Mouse (Mus musculus): ENCODE data around the gene Rsrc1. TPM values are rescaled to one million over a fixed set of nuclear protein-coding genes. Genes with fewer than 3 reads are reported as not detected.

Gene Rsrc1
- polyA plus RNA-seq, 1 experiment from 2014 or later, result 59.6 TPM

GRCm38 (mm10) chr3:67343004-67343662 lies 361.9 kb downstream of the Rsrc1 start:
- Histone ChIP-seq H3K9me3 (ENCODE audit: control insufficient read depth, low read length) (no peaks in the 10 kb centered on the region), H3K36me3 (ENCODE audit: control insufficient read depth, insufficient read depth, low read length) (no peaks in the 10 kb centered on the region), H3K4me3 (ENCODE audit: low read depth, low read length) (no peak overlapping the region), H3K27ac (ENCODE audit: low read depth, low read length) (no peak overlapping the region; the same call in 1 of the 2 replicates), H3K9ac (ENCODE audit: low read length) (no peak overlapping the region), H3K4me1 (ENCODE audit: control insufficient read depth, insufficient read depth, low read length) (no peaks in the 10 kb centered on the region; the same call in 1 of the 2 replicates), H3K27me3 (ENCODE audit: control insufficient read depth, insufficient read depth, low read length) (no peaks in the 10 kb centered on the region), H3K4me2 (no peak overlapping the region)
- DNase-seq (ENCODE audit: low spot score, missing footprints), result peak; percentile 85
- WGBS, result 64% methylated on average over 5 of the region's 5 CpGs
- ATAC-seq (ENCODE audit: low FRiP score), result no peak

- ATAC-seq (ENCODE audit: low FRiP score), result peak; percentile 63
- Histone ChIP-seq H3K4me1 (ENCODE audit: control insufficient read depth, insufficient read depth, low read length) (no peaks in the 10 kb centered on the region; the same call in 1 of the 2 replicates), H3K4me3 (ENCODE audit: low read depth, low read length) (no peak overlapping the region), H3K9me3 (ENCODE audit: control insufficient read depth, low read length) (no peaks in the 10 kb centered on the region), H3K27me3 (ENCODE audit: control insufficient read depth, insufficient read depth, low read length) (no peaks in the 10 kb centered on the region), H3K4me2 (no peak overlapping the region), H3K36me3 (ENCODE audit: control insufficient read depth, insufficient read depth, low read length) (no peaks in the 10 kb centered on the region), H3K27ac (ENCODE audit: low read depth, low read length) (no peak overlapping the region), H3K9ac (ENCODE audit: low read length) (no peak overlapping the region)
- WGBS, result 5% methylated on average over 2 of the region's 2 CpGs
- DNase-seq (ENCODE audit: low spot score, missing footprints), result peak; percentile 90
Measured at GRCm38 (mm10) chr3:67344599-67344998, 363.4 kb downstream of the Rsrc1 start.

- WGBS, result 74% methylated on average over 2 of the region's 2 CpGs
- Histone ChIP-seq H3K4me2 (no peak overlapping the region), H3K4me1 (ENCODE audit: control insufficient read depth, insufficient read depth, low read length) (peaks cover 2% of the 10 kb centered on the region), H3K27me3 (ENCODE audit: control insufficient read depth, insufficient read depth, low read length) (no peaks in the 10 kb centered on the region), H3K36me3 (ENCODE audit: control insufficient read depth, insufficient read depth, low read length) (no peaks in the 10 kb centered on the region), H3K4me3 (ENCODE audit: low read depth, low read length) (no peak overlapping the region), H3K9ac (ENCODE audit: low read length) (no peak overlapping the region), H3K27ac (ENCODE audit: low read depth, low read length) (no peak overlapping the region), H3K9me3 (ENCODE audit: control insufficient read depth, low read length) (no peaks in the 10 kb centered on the region)
- DNase-seq (ENCODE audit: low spot score, missing footprints) (no peak), ATAC-seq (ENCODE audit: low FRiP score) (no peak)
Measured at GRCm38 (mm10) chr3:67346674-67347073, 365.5 kb downstream of the Rsrc1 start.

DNA sequence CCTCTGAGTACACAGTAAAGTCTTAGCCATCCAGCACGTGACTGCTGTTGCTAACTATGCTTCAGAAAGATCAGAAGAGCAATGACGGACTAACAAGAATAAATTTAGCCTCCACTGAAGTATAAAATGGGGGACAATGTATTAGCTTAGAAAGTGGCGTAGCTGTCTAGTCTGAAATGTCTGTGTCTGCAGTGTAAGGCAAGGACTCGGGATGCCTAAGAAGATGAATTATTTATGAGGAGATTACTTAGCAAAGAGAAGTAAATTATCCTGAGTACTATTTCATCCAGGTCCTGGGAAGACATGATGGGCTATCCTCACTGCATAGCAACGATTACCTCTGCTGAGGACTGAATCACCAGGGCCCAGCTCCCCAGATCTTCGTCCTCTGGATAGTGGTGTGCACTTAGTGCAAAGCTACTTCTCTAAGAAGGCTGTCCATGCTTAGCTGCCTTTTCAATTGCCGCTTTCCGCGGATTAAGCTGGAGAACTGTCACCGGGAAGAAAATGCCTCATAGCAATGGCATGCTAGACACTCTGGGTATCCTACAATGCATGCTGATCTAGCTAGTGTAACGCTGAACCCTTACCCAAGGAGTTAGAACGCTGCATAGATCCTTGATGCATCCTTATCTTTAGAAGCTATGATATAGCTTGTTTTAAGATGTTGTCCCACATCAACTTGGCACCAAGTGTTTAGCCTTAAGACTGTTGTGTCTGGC lies 370.4 kb downstream of the Rsrc1 start:
- peak; percentile 89 for DNase-seq (ENCODE audit: low spot score, missing footprints)
- Histone ChIP-seq H3K9ac (ENCODE audit: low read length) (no peak overlapping the region), H3K4me3 (ENCODE audit: low read depth, low read length) (no peak overlapping the region), H3K4me1 (ENCODE audit: control insufficient read depth, insufficient read depth, low read length) (peaks cover 4% of the 10 kb centered on the region), H3K9me3 (ENCODE audit: control insufficient read depth, low read length) (no peaks in the 10 kb centered on the region), H3K36me3 (ENCODE audit: control insufficient read depth, insufficient read depth, low read length) (no peaks in the 10 kb centered on the region), H3K27me3 (ENCODE audit: control insufficient read depth, insufficient read depth, low read length) (no peaks in the 10 kb centered on the region), H3K27ac (ENCODE audit: low read depth, low read length) (no peak overlapping the region), H3K4me2 (no peak overlapping the region)
- ATAC-seq (ENCODE audit: low FRiP score), result peak; percentile 70
- WGBS, result 41% methylated on average over 12 of the region's 12 CpGs

DNA sequence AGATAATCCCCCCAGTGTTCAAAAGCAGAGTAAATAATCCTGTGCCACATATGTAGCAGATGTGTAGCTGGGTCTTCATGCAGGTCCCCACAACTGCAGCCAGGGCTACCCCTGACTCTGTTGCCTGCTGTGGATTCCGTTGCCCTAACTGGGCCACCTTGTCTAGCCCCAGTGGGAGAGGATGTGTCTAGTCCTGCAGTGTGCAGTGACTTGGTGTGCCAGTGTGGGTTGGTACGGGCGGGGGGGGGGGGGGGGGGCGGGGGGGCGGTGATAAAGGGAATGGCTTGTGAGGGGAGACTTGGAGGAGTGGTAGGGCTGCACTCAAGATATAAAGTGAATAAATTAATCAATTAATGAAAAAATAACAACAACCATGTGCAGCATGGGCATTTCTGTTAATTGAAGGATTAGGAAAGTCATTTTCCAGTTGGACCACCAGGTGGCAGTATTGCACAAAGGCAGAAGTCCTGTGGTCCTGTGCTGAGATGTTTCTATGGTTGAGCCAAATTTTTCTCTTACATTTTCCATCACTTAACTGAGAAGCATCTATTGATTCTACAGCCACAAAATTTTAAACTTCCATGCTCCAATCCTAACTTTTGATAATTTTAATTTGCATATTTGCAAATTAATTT lies 371.1 kb downstream of the Rsrc1 start:
- no peak overlapping the region for H3K4me3 ChIP-seq (ENCODE audit: low read depth, low read length)
- no peaks in the 10 kb centered on the region for H3K9me3 ChIP-seq (ENCODE audit: control insufficient read depth, low read length)
- H3K9ac ChIP-seq (ENCODE audit: low read length), result no peak overlapping the region
- WGBS, result 23% methylated on average over 5 of the region's 5 CpGs
- DNase-seq (ENCODE audit: low spot score, missing footprints), result peak; percentile 90
- no peaks in the 10 kb centered on the region for H3K36me3 ChIP-seq (ENCODE audit: control insufficient read depth, insufficient read depth, low read length)
- peaks cover 4% of the 10 kb centered on the region for H3K4me1 ChIP-seq (ENCODE audit: control insufficient read depth, insufficient read depth, low read length)
- ATAC-seq (ENCODE audit: low FRiP score), result peak; percentile 69
- H3K27me3 ChIP-seq (ENCODE audit: control insufficient read depth, insufficient read depth, low read length), result no peaks in the 10 kb centered on the region
- H3K4me2 ChIP-seq, result no peak overlapping the region
- no peak overlapping the region for H3K27ac ChIP-seq (ENCODE audit: low read depth, low read length)

DNA sequence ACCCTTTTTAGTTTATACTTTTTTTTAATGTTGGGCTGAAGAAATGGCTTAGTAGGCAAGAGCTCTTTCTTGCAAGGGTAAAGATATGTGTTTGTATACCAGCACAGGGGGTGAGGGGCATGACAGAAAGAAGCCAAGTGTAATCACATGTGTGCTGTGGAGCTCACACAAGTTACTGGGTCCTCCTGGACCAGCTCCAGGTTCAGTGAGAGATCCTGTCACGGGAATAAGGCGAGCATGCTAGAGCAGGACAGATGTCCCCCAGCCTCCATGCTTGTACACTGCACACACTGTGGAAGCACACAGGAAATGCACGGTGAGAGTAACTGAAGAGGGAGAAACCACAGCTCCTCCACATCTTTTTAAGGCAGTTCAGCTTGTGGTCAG lies 371.6 kb downstream of the Rsrc1 start:
- H3K4me1 ChIP-seq (ENCODE audit: control insufficient read depth, insufficient read depth, low read length), result peaks cover 4% of the 10 kb centered on the region
- H3K9ac ChIP-seq (ENCODE audit: low read length), result no peak overlapping the region
- ATAC-seq (ENCODE audit: low FRiP score) (0 out of 2 replicates have a peak, but pooled peaks have one; percentile 34), DNase-seq (ENCODE audit: low spot score, missing footprints) (no peak)
- no peaks in the 10 kb centered on the region for H3K36me3 ChIP-seq (ENCODE audit: control insufficient read depth, insufficient read depth, low read length)
- no peaks in the 10 kb centered on the region for H3K9me3 ChIP-seq (ENCODE audit: control insufficient read depth, low read length)
- no peaks in the 10 kb centered on the region for H3K27me3 ChIP-seq (ENCODE audit: control insufficient read depth, insufficient read depth, low read length)
- H3K4me2 ChIP-seq, result no peak overlapping the region
- no peak overlapping the region for H3K4me3 ChIP-seq (ENCODE audit: low read depth, low read length)
- no peak overlapping the region for H3K27ac ChIP-seq (ENCODE audit: low read depth, low read length)
- WGBS, result 96% methylated on average over 3 of the region's 3 CpGs

- no peaks in the 10 kb centered on the region for H3K36me3 ChIP-seq (ENCODE audit: control insufficient read depth, insufficient read depth, low read length)
- no peaks in the 10 kb centered on the region for H3K9me3 ChIP-seq (ENCODE audit: control insufficient read depth, low read length)
- no peaks in the 10 kb centered on the region for H3K27me3 ChIP-seq (ENCODE audit: control insufficient read depth, insufficient read depth, low read length)
- H3K9ac ChIP-seq (ENCODE audit: low read length), result no peak overlapping the region
- H3K4me3 ChIP-seq (ENCODE audit: low read depth, low read length), result no peak overlapping the region
- no peak overlapping the region for H3K27ac ChIP-seq (ENCODE audit: low read depth, low read length)
- H3K4me2 ChIP-seq, result no peak overlapping the region
- no peak for DNase-seq (ENCODE audit: low spot score, missing footprints)
- ATAC-seq (ENCODE audit: low FRiP score), result no peak
- no peaks in the 10 kb centered on the region for H3K4me1 ChIP-seq (ENCODE audit: control insufficient read depth, insufficient read depth, low read length)
- WGBS, result 81% methylated on average over 7 of the region's 7 CpGs
Measured at GRCm38 (mm10) chr3:67358376-67358775, 377.2 kb downstream of the Rsrc1 start.

DNA sequence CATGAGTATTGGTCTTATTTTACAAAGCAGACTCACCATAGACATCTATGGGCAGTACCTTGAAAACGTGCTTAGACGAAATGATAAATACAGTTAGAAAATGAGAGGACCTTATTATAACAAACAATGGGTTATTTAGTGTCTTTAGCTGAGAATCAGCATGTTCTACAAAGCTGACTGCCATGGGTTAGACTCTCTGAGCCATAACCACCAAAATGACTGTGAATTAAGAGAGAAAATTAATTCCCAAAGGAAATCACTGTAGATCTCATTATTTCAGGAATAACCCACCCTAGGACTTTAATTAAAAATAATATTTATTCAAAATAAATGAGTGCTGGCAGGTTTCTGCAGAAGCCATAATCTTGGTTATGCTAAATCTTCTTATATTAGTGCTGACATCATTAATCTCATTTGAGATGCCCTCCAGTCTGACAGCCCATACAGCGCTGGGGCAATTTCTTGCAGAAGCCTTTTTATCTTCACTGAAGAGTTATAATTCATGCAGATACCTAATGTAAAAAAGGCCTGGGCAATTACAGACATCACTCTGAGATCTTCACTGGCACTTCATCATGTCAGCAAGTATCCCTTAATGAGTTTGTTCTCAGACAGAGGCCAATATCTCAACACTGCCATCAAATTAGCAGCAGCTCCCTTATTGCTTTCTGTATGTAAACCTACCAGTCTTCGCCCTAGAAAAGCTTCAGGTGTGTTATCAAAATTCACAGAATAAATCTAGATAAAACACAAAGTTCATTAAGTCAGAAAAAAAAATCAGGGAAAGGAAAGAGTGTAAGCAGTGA lies 385.1 kb downstream of the Rsrc1 start:
- no peak for DNase-seq (ENCODE audit: low spot score, missing footprints)
- Histone ChIP-seq H3K27ac (ENCODE audit: low read depth, low read length) (no peak overlapping the region), H3K4me1 (ENCODE audit: control insufficient read depth, insufficient read depth, low read length) (no peaks in the 10 kb centered on the region), H3K4me2 (no peak overlapping the region), H3K4me3 (ENCODE audit: low read depth, low read length) (no peak overlapping the region), H3K36me3 (ENCODE audit: control insufficient read depth, insufficient read depth, low read length) (no peaks in the 10 kb centered on the region), H3K9me3 (ENCODE audit: control insufficient read depth, low read length) (no peaks in the 10 kb centered on the region), H3K27me3 (ENCODE audit: control insufficient read depth, insufficient read depth, low read length) (no peaks in the 10 kb centered on the region), H3K9ac (ENCODE audit: low read length) (no peak overlapping the region)
- ATAC-seq (ENCODE audit: low FRiP score), result no peak
- 85% methylated on average over 4 of the region's 4 CpGs for WGBS
